Mouse (Mus musculus) gastrocnemius, adult 2 months (tissue): Measurements from ENCODE around the gene Tgfb1i1. TPM values are rescaled to one million over a fixed set of nuclear protein-coding genes. Genes with fewer than 3 reads are reported as not detected.

Experiments used
- DNase-seq: peaks from one replicate; pipeline ENCODE4 v3.0.0; 2022
- H3K27ac ChIP-seq: fragments of 200-600 bp; 2 replicates; pipeline ENCODE4 v1.8.1; 2022; ENCODE audit warnings: mild to moderate bottlenecking
- H3K4me3 ChIP-seq: fragments of 200-600 bp; 2 replicates; pipeline ENCODE4 v1.8.1; 2022; ENCODE audit warnings: mild to moderate bottlenecking, moderate library complexity
- CTCF ChIP-seq: fragments of 200-600 bp; IDR thresholded peaks from 2 replicates; pipeline ENCODE4 v1.8.1; 2022; ENCODE audit warnings: antibody characterized with exemption, mild to moderate bottlenecking, moderate library complexity
- intact Hi-C: fragments of 180-260 bp; cut with DNase I; formaldehyde crosslinking; loops from one replicate; pipeline ENCODE4 v1.15.1; 2025
- total RNA-seq, 2 experiments: library from RNA; stranded (reverse); gene quantifications; 2 replicates each; pipeline ENCODE4 v1.2.3; 2021

Gene Tgfb1i1
- total RNA-seq, 2 experiments from 2014 or later = 5.2 to 7.6 TPM

GRCm38 (mm10) chr7:128235481-128235880 lies 11.1 kb upstream of the Tgfb1i1 start:
- TF ChIP-seq CTCF = no peak
- Histone ChIP-seq H3K27ac (no peak overlapping the region), H3K4me3 (no peak overlapping the region)
- intact Hi-C loops = loop anchor here (5.0 kb wide), 1 partner anchor 227 kb away; the partner anchor contains the start of gene Tial1
- DNase-seq = no peak

GRCm38 (mm10) chr7:128236426-128236825 lies 10.2 kb upstream of the Tgfb1i1 start:
- intact Hi-C loops = loop anchor here (5.0 kb wide), 1 partner anchor 226 kb away; the partner anchor contains the start of gene Tial1
- DNase-seq = no peak
- TF ChIP-seq CTCF = no peak
- H3K4me3 ChIP-seq = peak overlapping the region; percentile 94
- peak overlapping the region; percentile 100 for H3K27ac ChIP-seq

GRCm38 (mm10) chr7:128236856-128237592 lies 9.6 kb upstream of the Tgfb1i1 start, which contains the start of gene Armc5:
TSS of gene Armc5 (plus strand) at chr7:128237342.
- H3K4me3 ChIP-seq = peak within 1 kb of the TSS; percentile 94
- TF ChIP-seq CTCF = peak; percentile 99
- DNase-seq = peak; percentile 91
- peak within 1 kb of the TSS; percentile 100 for H3K27ac ChIP-seq
- intact Hi-C loops = loop anchor here (5.0 kb wide), 1 partner anchor 225 kb away; the partner anchor contains the start of gene Tial1

GRCm38 (mm10) chr7:128237593-128237926 lies 9.1 kb upstream of the Tgfb1i1 start:
- intact Hi-C loops = loop anchor here (5.0 kb wide), 1 partner anchor 225 kb away; the partner anchor contains the start of gene Tial1
- no peak for DNase-seq
- Histone ChIP-seq H3K27ac (peak overlapping the region; percentile 100), H3K4me3 (peak overlapping the region; percentile 94)
- TF ChIP-seq CTCF = no peak

GRCm38 (mm10) chr7:128237927-128238778 lies 8.5 kb upstream of the Tgfb1i1 start, which contains the start of gene 9130023H24Rik:
TSS of gene 9130023H24Rik (minus strand) at chr7:128238031.
- Histone ChIP-seq H3K4me3 (peak within 1 kb of the TSS; percentile 94), H3K27ac (peak within 1 kb of the TSS; percentile 100)
- intact Hi-C loops = loop anchor here (5.0 kb wide), 1 partner anchor 224 kb away; the partner anchor contains the start of gene Tial1
- DNase-seq = peak; percentile 100
- TF ChIP-seq CTCF = peak; percentile 36; the same call in 1 of the 2 replicates

- no peak for DNase-seq
- H3K27ac ChIP-seq = peak overlapping the region; percentile 100
- peak overlapping the region; percentile 94 for H3K4me3 ChIP-seq
- intact Hi-C loops = loop anchor here (5.0 kb wide), 1 partner anchor 223 kb away; the partner anchor contains the start of gene Tial1
- TF ChIP-seq CTCF = peak; percentile 50
Measured at GRCm38 (mm10) chr7:128238991-128239390, 7.6 kb upstream of the Tgfb1i1 start.

GRCm38 (mm10) chr7:128240131-128240784 lies 6.4 kb upstream of the Tgfb1i1 start:
- intact Hi-C loops = loop anchor here (10.0 kb wide), 1 partner anchor 385 kb away; no protein-coding TSS in a partner anchor
- Histone ChIP-seq H3K4me3 (no peak overlapping the region), H3K27ac (no peak overlapping the region)
- TF ChIP-seq CTCF = no peak
- DNase-seq = peak; percentile 52

- no peak overlapping the region for H3K27ac ChIP-seq
- no peak for DNase-seq
- no peak overlapping the region for H3K4me3 ChIP-seq
- TF ChIP-seq CTCF = no peak
- intact Hi-C loops = loop anchor here (10.0 kb wide), 1 partner anchor 382 kb away; no protein-coding TSS in a partner anchor
Measured at GRCm38 (mm10) chr7:128242331-128242730, 4.3 kb upstream of the Tgfb1i1 start.

GRCm38 (mm10) chr7:128243921-128244320 lies 2.7 kb upstream of the Tgfb1i1 start:
- no peak for DNase-seq
- H3K27ac ChIP-seq = no peak overlapping the region
- intact Hi-C loops = loop anchor here (10.0 kb wide), 1 partner anchor 381 kb away; no protein-coding TSS in a partner anchor
- no peak for TF ChIP-seq CTCF
- no peak overlapping the region for H3K4me3 ChIP-seq

- no peak overlapping the region for H3K4me3 ChIP-seq
- peak overlapping the region; percentile 35; the same call in 1 of the 2 replicates for H3K27ac ChIP-seq
- DNase-seq = no peak
- intact Hi-C loops = loop anchor here (5.0 to 10.0 kb wide), 3 partner anchors 53 to 463 kb away; partner anchors contain the start of gene BC017158
- no peak for TF ChIP-seq CTCF
Measured at GRCm38 (mm10) chr7:128244410-128245025, 2.1 kb upstream of the Tgfb1i1 start.

GRCm38 (mm10) chr7:128245547-128245946 lies 1.1 kb upstream of the Tgfb1i1 start:
- no peak for DNase-seq
- no peak overlapping the region for H3K4me3 ChIP-seq
- peak overlapping the region; percentile 89 for H3K27ac ChIP-seq
- intact Hi-C loops = loop anchor here (5.0 to 10.0 kb wide), 3 partner anchors 52 to 462 kb away; partner anchors contain the start of gene BC017158
- no peak for TF ChIP-seq CTCF
